Mouse (Mus musculus) v-Abl transformed pro-B cells (cell line): ENCODE measurements around the gene Gadd45gip1.

Source experiments
- in situ Hi-C, 2 experiments: fragments of 400-800 bp; cut with MboI; formaldehyde crosslinking; loops; one replicate each; pipeline ENCODE4 v1.15.1; 2025; ENCODE audit not compliant: unreplicated experiment in 2 of 2

Gadd45gip1 gene

GRCm38 (mm10) chr8:84831490-84831889, at the start of gene Gadd45gip1:
Gene Gadd45gip1 (plus strand): TSS chr8:84831522.
- in situ Hi-C loops, result loop anchor here in 1 of 2 experiments (25.0 kb wide), 1 partner anchor 1094 kb away; the partner anchor contains the start of gene Adgre5

- in situ Hi-C loops, result no loop called here
Observed at GRCm38 (mm10) chr8:84781686-84782505, 49.4 kb upstream of the Gadd45gip1 start.

- in situ Hi-C loops, result no loop called here
Observed at GRCm38 (mm10) chr8:84782680-84783079, 48.6 kb upstream of the Gadd45gip1 start.

- in situ Hi-C loops, result no loop called here
Observed at GRCm38 (mm10) chr8:84783198-84783918, 48.0 kb upstream of the Gadd45gip1 start.

GRCm38 (mm10) chr8:84783919-84784581, 47.3 kb upstream of the Gadd45gip1 start:
- in situ Hi-C loops, result no loop called here

- in situ Hi-C loops, result no loop called here
Observed at GRCm38 (mm10) chr8:84784681-84785505, 46.4 kb upstream of the Gadd45gip1 start.

- in situ Hi-C loops, result no loop called here
Observed at GRCm38 (mm10) chr8:84785506-84785755, 45.9 kb upstream of the Gadd45gip1 start.

- in situ Hi-C loops, result no loop called here
Observed at GRCm38 (mm10) chr8:84785756-84786677, 45.3 kb upstream of the Gadd45gip1 start.

- in situ Hi-C loops, result no loop called here
Observed at GRCm38 (mm10) chr8:84786801-84787467, 44.4 kb upstream of the Gadd45gip1 start.

- in situ Hi-C loops, result no loop called here
Observed at GRCm38 (mm10) chr8:84787523-84788302, 43.6 kb upstream of the Gadd45gip1 start.

GRCm38 (mm10) chr8:84788896-84789295, 42.4 kb upstream of the Gadd45gip1 start:
- in situ Hi-C loops, result no loop called here

GRCm38 (mm10) chr8:84789345-84789744, 42.0 kb upstream of the Gadd45gip1 start:
- in situ Hi-C loops, result no loop called here

GRCm38 (mm10) chr8:84789855-84790486, 41.4 kb upstream of the Gadd45gip1 start:
- in situ Hi-C loops, result loop anchor here in 1 of 2 experiments (5.0 kb wide), 1 partner anchor 38 kb away; no protein-coding TSS in a partner anchor

GRCm38 (mm10) chr8:84790537-84790936, 40.8 kb upstream of the Gadd45gip1 start:
- in situ Hi-C loops, result loop anchor here in 1 of 2 experiments (5.0 kb wide), 1 partner anchor 38 kb away; no protein-coding TSS in a partner anchor

GRCm38 (mm10) chr8:84792429-84792947, 38.8 kb upstream of the Gadd45gip1 start:
- in situ Hi-C loops, result loop anchor here in 1 of 2 experiments (5.0 kb wide), 1 partner anchor 40 kb away; no protein-coding TSS in a partner anchor

- in situ Hi-C loops, result loop anchor here in 1 of 2 experiments (5.0 kb wide), 1 partner anchor 41 kb away; no protein-coding TSS in a partner anchor
Observed at GRCm38 (mm10) chr8:84793134-84793533, 38.2 kb upstream of the Gadd45gip1 start.
